Mouse (Mus musculus): ENCODE data around the gene Car3. TPM values are rescaled to one million over a fixed set of nuclear protein-coding genes. Genes with fewer than 3 reads are reported as not detected.

Gene Car3
- total and polyA plus RNA-seq, 3 experiments: 1.7 to 4.9 TPM; not detected in 1

GRCm38 (mm10) chr3:14904165-14904564 lies 40.9 kb downstream of the Car3 start:
- H3K27me3 ChIP-seq (ENCODE audit: control insufficient read depth in 1 of 2, insufficient read depth in 2 of 2, low read length in 2 of 2): no peaks in the 10 kb centered on the region
- no peak overlapping the region for H3K27ac ChIP-seq (ENCODE audit: control insufficient read depth, low read depth, low read length)
- H3K36me3 ChIP-seq (ENCODE audit: control insufficient read depth in 1 of 2, insufficient read depth in 2 of 2, low read length in 2 of 2): peaks cover 0 to 17% of the 10 kb centered on the region in 2 experiments; a peak in 2 of 4 replicates
- no peak for DNase-seq (ENCODE audit: low read depth, low spot score)
- H3K9ac ChIP-seq (ENCODE audit: control insufficient read depth, low read depth, low read length, poor library complexity, severe bottlenecking): no peak overlapping the region
- H3K4me1 ChIP-seq (ENCODE audit: control insufficient read depth in 1 of 2, insufficient read depth in 2 of 2, low read length in 2 of 2): no peaks in the 10 kb centered on the region
- no peak overlapping the region for H3K4me3 ChIP-seq (ENCODE audit: control insufficient read depth in 1 of 2, insufficient read depth in 1 of 2, low read depth in 2 of 2, low read length in 2 of 2)
- TF ChIP-seq ETS1 (IDR thresholded peaks at IDR 0.05; ENCODE audit: low read depth, low read length) (no peak), MEF2A (IDR thresholded peaks at IDR 0.05; ENCODE audit: extremely low read depth, insufficient replicate concordance, low read depth, low read length, poor library complexity, severe bottlenecking) (no peak), UBTF (IDR thresholded peaks at IDR 0.05; ENCODE audit: borderline replicate concordance, insufficient read depth, low read depth, low read length) (no peak), POLR2AphosphoS2 (IDR thresholded peaks at IDR 0.05; ENCODE audit: low read length) (no peak), ZMIZ1 (IDR thresholded peaks at IDR 0.05; ENCODE audit: low read depth, low read length) (no peak), GABPA (IDR thresholded peaks at IDR 0.05; ENCODE audit: low read depth, low read length) (no peak), E2F4 (IDR thresholded peaks at IDR 0.05; ENCODE audit: borderline replicate concordance, low read depth, low read length) (no peak), KAT2A (conservative IDR thresholded peaks at IDR 0.05; ENCODE audit: low read depth, low read length) (no peak), HCFC1 (IDR thresholded peaks at IDR 0.05; ENCODE audit: low read depth, low read length) (no peak), EP300 (IDR thresholded peaks at IDR 0.05; ENCODE audit: low read depth in 1 of 2, low read length in 2 of 2) (no peak), CHD2 (IDR thresholded peaks at IDR 0.05; ENCODE audit: low read length) (no peak)
- H3K9me3 ChIP-seq (replicated peaks; ENCODE audit: insufficient read depth, low read length): no peaks in the 10 kb centered on the region
- H3K79me2 ChIP-seq (ENCODE audit: control insufficient read depth, insufficient read depth, low read length, poor library complexity): no peaks in the 10 kb centered on the region

- Histone ChIP-seq H3K36me3 (ENCODE audit: control insufficient read depth in 1 of 2, insufficient read depth in 2 of 2, low read length in 2 of 2) (peaks cover 0 to under 1% of the 10 kb centered on the region in 2 experiments; a peak in 3 of 4 replicates), H3K27ac (ENCODE audit: control insufficient read depth, low read depth, low read length) (no peak overlapping the region), H3K9me3 (replicated peaks; ENCODE audit: insufficient read depth, low read length) (no peaks in the 10 kb centered on the region), H3K27me3 (ENCODE audit: control insufficient read depth in 1 of 2, insufficient read depth in 2 of 2, low read length in 2 of 2) (no peaks in the 10 kb centered on the region), H3K4me3 (ENCODE audit: control insufficient read depth in 1 of 2, insufficient read depth in 1 of 2, low read depth in 2 of 2, low read length in 2 of 2) (no peak overlapping the region), H3K4me1 (ENCODE audit: control insufficient read depth in 1 of 2, insufficient read depth in 2 of 2, low read length in 2 of 2) (no peaks in the 10 kb centered on the region), H3K9ac (ENCODE audit: control insufficient read depth, low read depth, low read length, poor library complexity, severe bottlenecking) (no peak overlapping the region), H3K79me2 (ENCODE audit: control insufficient read depth, insufficient read depth, low read length, poor library complexity) (no peaks in the 10 kb centered on the region)
- TF ChIP-seq E2F4 (IDR thresholded peaks at IDR 0.05; ENCODE audit: borderline replicate concordance, low read depth, low read length) (no peak), ETS1 (IDR thresholded peaks at IDR 0.05; ENCODE audit: low read depth, low read length) (no peak), RCOR1 (IDR thresholded peaks at IDR 0.05; ENCODE audit: low read depth, low read length) (no peak), UBTF (IDR thresholded peaks at IDR 0.05; ENCODE audit: borderline replicate concordance, insufficient read depth, low read depth, low read length) (no peak), MEF2A (IDR thresholded peaks at IDR 0.05; ENCODE audit: extremely low read depth, insufficient replicate concordance, low read depth, low read length, poor library complexity, severe bottlenecking) (no peak), ELF1 (IDR thresholded peaks at IDR 0.05; ENCODE audit: low read depth, low read length) (no peak), JUND (IDR thresholded peaks at IDR 0.05; ENCODE audit: low read depth, low read length) (no peak), CHD2 (IDR thresholded peaks at IDR 0.05; ENCODE audit: low read length) (no peak), MAZ (IDR thresholded peaks at IDR 0.05; ENCODE audit: low read depth, low read length) (no peak), ZMIZ1 (IDR thresholded peaks at IDR 0.05; ENCODE audit: low read depth, low read length) (no peak), USF2 (IDR thresholded peaks at IDR 0.05; ENCODE audit: borderline replicate concordance in 1 of 2, insufficient read depth in 1 of 2, low read depth in 1 of 2, low read length in 2 of 2) (no peak), GABPA (IDR thresholded peaks at IDR 0.05; ENCODE audit: low read depth, low read length) (no peak), POLR2AphosphoS2 (IDR thresholded peaks at IDR 0.05; ENCODE audit: low read length) (no peak), MYC (IDR thresholded peaks at IDR 0.05; ENCODE audit: low read depth, low read length) (no peak), ZKSCAN1 (IDR thresholded peaks at IDR 0.05; ENCODE audit: low read depth, low read length) (no peak), CTCF (IDR thresholded peaks at IDR 0.05 in 2 of 3, conservative IDR thresholded peaks at IDR 0.05 in 1 of 3; ENCODE audit: control insufficient read depth in 1 of 3, insufficient read depth in 1 of 3, low read depth in 2 of 3, low read length in 3 of 3, poor library complexity in 1 of 3, severe bottlenecking in 1 of 3) (no peak), RAD21 (IDR thresholded peaks at IDR 0.05; ENCODE audit: low read depth, low read length) (no peak)
- no peak for DNase-seq (ENCODE audit: low read depth, low spot score)
Measured at GRCm38 (mm10) chr3:14907271-14907670, 44.0 kb downstream of the Car3 start.

All from MEL (cell line).